Mouse (Mus musculus) heart, postnatal 25 days (tissue): ENCODE measurements around the gene Elf4. TPM values are rescaled to one million over a fixed set of nuclear protein-coding genes. Genes with fewer than 3 reads are reported as not detected.

Source experiments
- DNase-seq: peaks from one replicate; pipeline ENCODE4 v3.0.0; 2022; ENCODE audit warnings: low spot score
- intact Hi-C: fragments of 180-260 bp; cut with DNase I; formaldehyde crosslinking; loops from one replicate; pipeline ENCODE4 v1.15.1; 2025
- total RNA-seq, 2 experiments: library from RNA; stranded (reverse); gene quantifications; 2 replicates each; pipeline ENCODE4 v1.2.3; 2021

The Elf4 gene
- total RNA-seq, result 1 to 10 TPM; 6.0 to 6.4 TPM

- intact Hi-C loops, result loop anchor here (2.0 kb wide), 1 partner anchor 40 kb away; no protein-coding TSS in a partner anchor
- peak; percentile 43 for DNase-seq
These were observed at the start of gene Elf4 for GRCm38 (mm10) chrX:48462754-48463507. Gene Elf4, minus strand, starts transcription at chrX:48463132.

DNA sequence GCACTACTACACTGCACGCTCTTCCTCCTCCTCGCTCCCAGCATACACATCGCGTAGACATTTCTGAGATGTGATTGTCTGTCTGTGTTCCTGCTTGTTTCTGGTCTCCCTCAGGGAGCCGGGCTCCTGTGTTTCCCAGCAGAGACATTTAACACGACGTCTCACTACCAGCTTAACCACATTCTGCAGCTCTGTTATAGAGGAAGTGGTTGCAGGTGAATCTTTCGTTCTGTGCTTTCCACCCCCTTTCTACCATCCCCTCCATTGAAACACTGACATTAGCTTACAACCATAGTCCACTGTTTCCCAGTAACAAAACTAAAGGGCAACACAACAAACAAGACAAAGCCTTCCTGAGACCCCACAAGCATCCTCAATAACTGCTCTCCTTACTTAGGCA, 30.8 kb upstream of the Elf4 start:
- intact Hi-C loops, result no loop called here
- no peak for DNase-seq

- no peak for DNase-seq
- intact Hi-C loops, result no loop called here
These were observed 18.8 kb upstream of the Elf4 start for GRCm38 (mm10) chrX:48481687-48482086.

- intact Hi-C loops, result no loop called here
- DNase-seq, result no peak
These were observed 18.2 kb upstream of the Elf4 start for GRCm38 (mm10) chrX:48481095-48481494.

GRCm38 (mm10) chrX:48467355-48467946, 4.5 kb upstream of the Elf4 start:
- intact Hi-C loops, result no loop called here
- DNase-seq, result no peak

- DNase-seq, result no peak
- intact Hi-C loops, result no loop called here
These were observed 3.2 kb upstream of the Elf4 start for GRCm38 (mm10) chrX:48466174-48466573.

DNA sequence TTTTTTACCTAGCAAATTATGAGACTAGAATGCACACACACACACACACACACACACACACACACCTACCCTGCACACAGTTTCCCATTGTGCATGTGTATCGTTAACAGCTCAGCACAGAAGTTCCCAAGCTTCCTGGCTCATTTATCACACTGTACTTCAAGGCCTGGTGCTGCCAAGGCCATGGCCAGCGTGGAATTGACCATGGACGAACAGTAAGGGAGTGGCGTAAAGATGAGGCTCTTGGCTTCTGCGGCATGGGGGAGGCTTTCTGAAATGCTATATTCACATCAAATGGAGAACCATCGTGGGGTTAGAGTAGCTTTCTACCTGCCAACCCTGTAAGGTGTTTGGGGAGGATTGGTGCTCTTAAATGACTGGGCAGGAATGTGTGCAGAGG, 1.5 kb upstream of the Elf4 start:
- intact Hi-C loops, result no loop called here
- no peak for DNase-seq

DNA sequence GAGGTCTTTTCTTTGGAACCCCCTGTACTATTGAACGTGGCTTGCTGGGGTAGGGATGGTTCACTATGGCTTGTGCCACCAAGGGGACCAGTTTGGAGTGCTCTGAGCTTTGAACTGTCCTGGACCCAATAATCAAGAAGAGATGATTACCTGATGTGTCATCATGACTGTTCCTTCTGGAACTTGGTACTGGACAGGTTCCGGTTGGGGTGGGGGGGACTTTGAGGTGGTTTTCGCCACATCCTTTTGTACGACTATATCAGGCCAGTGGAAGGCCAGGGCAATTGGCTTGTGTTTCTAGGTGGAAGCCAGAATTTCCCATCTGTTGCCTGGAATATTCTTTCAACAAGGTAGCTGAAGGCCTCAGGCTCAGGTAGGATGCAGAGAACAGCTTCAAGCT, 704 bp upstream of the Elf4 start:
- no peak for DNase-seq
- intact Hi-C loops, result loop anchor here (2.0 kb wide), 1 partner anchor 41 kb away; no protein-coding TSS in a partner anchor

DNA sequence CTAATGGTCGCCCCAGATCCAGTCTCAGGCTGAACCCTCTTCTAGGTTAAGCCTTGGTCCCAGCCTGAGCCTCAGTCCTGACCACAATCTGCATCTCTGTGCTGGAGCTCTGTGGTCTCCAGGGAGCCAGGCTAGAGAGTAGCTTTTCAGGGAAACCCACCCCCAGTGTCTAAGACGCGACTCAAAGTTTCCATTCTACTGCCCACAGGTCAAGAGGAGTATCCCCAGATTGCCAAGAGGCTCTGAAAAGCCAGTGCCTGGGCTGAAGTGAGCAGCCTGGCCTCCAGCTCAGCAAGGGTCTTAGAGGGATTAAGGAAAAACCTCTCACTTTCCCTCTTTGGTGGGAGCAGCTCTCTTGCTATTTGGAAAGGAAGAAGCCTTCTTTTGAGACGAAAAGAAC, 635 bp downstream of the Elf4 start:
- intact Hi-C loops, result loop anchor here (2.0 kb wide), 1 partner anchor 39 kb away; no protein-coding TSS in a partner anchor
- no peak for DNase-seq

DNA sequence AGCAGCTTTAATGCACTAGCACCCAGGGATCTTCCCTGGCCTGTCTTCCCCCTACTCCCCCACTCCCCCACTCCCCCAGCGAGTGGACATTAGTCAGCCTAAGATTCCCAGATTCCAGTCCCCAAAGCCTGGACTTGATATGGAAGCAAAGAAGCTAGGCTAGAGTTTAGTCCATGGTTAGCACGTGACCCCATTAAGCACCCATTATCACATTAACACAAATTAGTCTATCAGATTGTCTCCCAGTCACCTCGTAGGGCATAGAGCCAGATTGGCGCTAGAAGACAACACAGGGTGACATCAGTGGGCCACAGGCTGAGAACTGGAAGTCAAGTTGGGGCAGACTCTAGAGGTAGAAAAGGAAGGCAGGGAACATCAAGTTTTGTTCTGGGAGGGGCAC, 1.9 kb downstream of the Elf4 start:
- intact Hi-C loops, result no loop called here
- DNase-seq, result no peak

GRCm38 (mm10) chrX:48460496-48460895, 2.4 kb downstream of the Elf4 start:
- DNase-seq, result no peak
- intact Hi-C loops, result no loop called here

DNA sequence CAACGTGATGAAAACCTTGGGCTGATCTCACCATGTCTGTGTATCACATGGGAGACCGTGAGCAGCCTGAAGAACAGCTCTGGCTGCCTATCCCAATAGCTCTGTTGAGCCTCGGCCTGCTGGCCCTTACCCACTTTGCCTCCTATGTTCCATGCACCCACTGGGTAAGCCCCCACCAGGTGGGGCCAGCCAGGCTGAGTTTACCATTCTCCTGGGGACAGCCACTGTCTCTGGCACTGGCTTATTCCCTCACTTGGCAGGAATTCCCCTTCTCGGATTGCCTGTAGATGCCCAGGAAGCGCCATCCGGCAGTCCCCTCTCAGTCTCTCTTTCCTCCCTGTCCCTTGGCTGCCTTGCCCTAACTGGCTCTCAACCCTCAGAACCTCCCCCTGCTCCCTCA, 6.0 kb downstream of the Elf4 start:
- DNase-seq, result no peak
- intact Hi-C loops, result no loop called here

- intact Hi-C loops, result loop anchor here (2.0 kb wide), 1 partner anchor 30 kb away; no protein-coding TSS in a partner anchor
- DNase-seq, result no peak
These were observed 7.9 kb downstream of the Elf4 start for GRCm38 (mm10) chrX:48455018-48455417.

- intact Hi-C loops, result loop anchor here (2.0 kb wide), 1 partner anchor 30 kb away; no protein-coding TSS in a partner anchor
- DNase-seq, result no peak
These were observed 8.4 kb downstream of the Elf4 start for GRCm38 (mm10) chrX:48454495-48454878.

DNA sequence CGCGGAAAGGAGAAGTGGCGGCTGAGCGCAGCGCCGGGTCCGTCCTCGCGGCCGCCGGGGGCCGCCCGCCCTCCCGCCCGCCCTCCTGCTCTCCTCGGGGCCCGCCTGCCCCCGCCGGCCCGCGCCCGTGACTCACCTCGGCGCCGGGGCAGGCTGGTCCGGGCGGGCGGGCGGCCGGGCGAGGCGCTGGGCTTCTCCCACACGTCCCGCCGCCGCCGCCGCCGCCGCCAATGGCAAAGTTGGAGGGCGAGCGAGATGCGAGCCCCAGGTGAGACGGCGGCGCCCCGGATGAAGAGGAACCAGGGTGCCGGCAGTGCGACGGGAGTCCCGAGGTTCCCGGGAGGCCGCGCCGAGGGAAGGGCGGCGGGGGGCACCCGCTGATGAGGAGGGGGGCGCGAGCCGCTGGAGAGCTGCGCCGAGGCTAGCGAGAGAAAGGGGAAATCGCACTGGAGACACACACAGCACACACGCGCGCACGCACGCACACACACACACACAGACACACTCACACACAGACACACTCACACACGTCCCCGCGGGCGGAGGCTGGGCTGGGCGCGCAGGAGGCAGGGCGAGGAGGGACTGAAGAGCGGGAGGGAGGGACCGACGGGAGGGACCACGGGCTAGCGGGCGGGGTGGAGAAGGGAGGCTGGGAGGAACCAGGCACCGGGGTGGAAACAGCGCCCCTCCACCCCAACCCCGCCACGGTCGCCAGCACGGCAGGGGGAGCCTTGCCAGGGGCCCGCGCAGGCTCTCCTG, 9.0 kb downstream of the Elf4 start:
- intact Hi-C loops, result loop anchor here (2.0 kb wide), 1 partner anchor 29 kb away; no protein-coding TSS in a partner anchor
- peak; percentile 74 for DNase-seq

DNA sequence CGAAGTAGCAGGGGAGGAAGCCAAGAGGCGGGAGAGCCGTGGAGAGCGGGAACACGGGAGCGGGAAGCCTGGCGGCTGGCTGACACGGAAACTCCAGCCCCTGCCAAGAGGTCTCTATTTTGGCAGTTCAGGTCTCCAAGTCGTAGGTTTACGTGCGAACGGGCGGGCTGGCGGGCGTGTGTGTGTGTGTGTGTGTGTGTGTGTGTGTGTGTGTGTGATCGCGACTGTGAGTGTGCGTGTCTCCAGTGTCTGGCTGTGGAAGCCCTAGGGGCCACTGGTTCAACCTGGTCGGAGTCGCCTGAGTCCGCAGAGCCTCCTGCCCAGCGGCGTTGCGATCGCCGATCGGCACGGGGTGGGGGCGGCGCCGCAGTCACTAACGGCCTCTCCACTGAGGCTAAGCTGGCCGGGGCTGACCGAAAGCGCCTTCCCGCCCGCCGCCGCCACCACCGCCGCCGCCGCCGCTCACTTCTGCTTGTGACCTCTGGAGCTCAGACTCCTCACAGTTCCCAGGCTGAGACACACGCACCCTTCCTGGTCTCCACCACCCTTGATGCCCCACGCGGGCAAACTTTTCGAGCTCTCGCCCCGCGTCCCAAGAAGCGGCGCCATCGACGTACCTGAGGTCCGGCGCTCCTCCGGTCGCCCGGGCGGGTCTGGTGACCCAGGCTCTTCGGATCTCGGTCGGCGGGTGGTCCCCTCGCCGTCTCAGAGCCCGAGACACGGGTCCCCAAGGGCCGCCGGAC, 9.8 kb downstream of the Elf4 start:
- intact Hi-C loops, result no loop called here

GRCm38 (mm10) chrX:48452231-48452890, 10.6 kb downstream of the Elf4 start:
- peak; percentile 35 for DNase-seq
- intact Hi-C loops, result no loop called here

More for the DNA sequence above, 9.8 kb downstream of the Elf4 start:
- DNase-seq, result no peak

DNA sequence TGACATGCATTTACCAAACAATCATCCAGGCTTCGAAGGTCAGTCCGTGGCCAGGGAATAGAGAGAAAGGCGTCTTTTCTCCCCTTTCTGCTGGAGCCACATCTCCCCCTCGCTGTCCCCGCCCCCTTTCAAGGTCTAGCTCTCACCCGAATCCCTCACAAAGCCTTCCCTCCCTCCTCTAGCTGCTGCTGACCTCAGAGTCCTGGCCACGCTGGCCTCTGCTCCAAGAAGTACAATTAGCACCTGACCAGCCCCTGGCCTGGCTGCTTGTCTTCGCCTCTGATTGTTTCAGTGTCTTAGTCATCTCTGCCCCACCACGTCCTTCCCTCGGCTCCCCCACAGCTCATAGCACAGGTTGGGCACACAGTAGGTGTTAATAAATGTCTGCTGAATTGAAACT, 13.3 kb downstream of the Elf4 start:
- DNase-seq, result no peak
- intact Hi-C loops, result no loop called here

DNA sequence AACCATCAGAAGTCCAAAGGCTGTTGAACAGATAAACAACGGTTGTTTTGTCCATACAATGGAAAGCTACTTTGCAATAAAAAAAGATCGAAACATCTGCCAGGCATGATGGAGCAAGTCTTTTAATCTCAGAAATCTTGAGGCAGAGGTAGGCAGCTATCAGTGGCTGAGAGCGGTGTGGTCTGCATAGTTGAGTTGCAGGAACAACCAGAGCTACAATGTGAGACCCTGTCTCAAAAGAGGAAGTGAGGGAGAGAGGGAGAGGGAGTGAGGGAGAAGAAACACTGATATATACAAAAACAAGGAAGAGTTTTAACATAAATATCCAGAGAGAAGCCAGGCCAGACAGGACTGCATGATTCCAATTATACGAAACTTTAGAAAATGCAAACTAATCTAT, 18.3 kb downstream of the Elf4 start:
- intact Hi-C loops, result no loop called here
- no peak for DNase-seq

DNA sequence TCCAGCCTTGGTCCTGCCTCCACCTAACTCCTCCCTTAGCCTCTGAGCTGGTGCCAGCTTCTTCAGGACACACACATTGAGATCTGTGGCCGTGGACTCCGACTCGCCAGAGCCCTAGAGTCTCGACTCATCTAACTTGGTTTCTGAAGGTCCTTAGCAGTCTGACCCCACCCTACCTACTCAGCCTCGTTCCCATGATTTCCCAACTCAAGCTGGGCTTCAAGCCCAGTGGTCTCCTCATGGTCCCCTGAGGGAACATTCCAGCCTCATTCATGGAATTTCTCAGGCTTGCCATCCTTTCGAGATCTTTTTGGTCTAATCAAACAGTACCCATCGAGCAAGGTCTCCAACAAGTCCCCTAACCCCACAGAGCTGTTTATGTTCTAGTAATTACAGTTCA, 21.0 kb downstream of the Elf4 start:
- no peak for DNase-seq
- intact Hi-C loops, result no loop called here
